Mouse (Mus musculus): ENCODE measurements around the gene Muc13. TPM values are rescaled to one million over a fixed set of nuclear protein-coding genes. Genes with fewer than 3 reads are reported as not detected.

Gene Muc13
- polyA plus RNA-seq, 1 experiment from 2014 or later, result 0.24 TPM

GRCm38 (mm10) chr16:33786657-33787390 lies 7.0 kb upstream of the Muc13 start:
- H3K27ac ChIP-seq (ENCODE audit: poor library complexity, severe bottlenecking), result 0 out of 2 replicates have a peak overlapping the region, but pooled peaks have one; percentile 13
- ATAC-seq (ENCODE audit: insufficient number of reproducible peaks, low FRiP score), result no peak

DNA sequence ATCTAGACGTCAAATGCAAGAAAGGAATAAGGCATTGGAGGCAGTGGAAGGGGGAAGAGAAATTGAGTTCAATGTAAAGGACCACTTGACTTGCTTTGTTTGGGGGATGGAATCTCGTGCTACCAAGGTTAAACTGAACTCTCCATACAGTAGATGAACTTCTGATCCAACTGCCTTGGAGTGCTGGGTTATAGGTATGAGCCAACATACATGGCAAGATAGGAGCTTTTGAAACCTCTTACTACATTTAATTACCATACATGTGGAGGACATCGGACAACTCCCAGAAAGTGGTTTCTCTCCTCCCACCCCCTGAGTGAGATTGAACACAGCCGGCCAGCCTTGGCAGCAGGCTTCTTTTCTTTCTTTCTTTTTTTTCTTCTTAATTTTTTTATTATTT lies 1.3 kb downstream of the Muc13 start:
- H3K4me1 ChIP-seq (replicated peaks), result no peaks in the 10 kb centered on the region
- H3K4me3 ChIP-seq, result no peak overlapping the region
- no peak overlapping the region for H3K4me2 ChIP-seq
- H3K9me3 ChIP-seq (replicated peaks), result no peaks in the 10 kb centered on the region
- ATAC-seq (ENCODE audit: insufficient number of reproducible peaks, low FRiP score), result no peak
- H3K27ac ChIP-seq (ENCODE audit: poor library complexity, severe bottlenecking), result no peak overlapping the region
- H3K36me3 ChIP-seq, result no peaks in the 10 kb centered on the region
- H3K9ac ChIP-seq, result no peak overlapping the region
- H3K27me3 ChIP-seq (replicated peaks), result no peaks in the 10 kb centered on the region
- WGBS, result 70% methylated on average over 4 of the region's 4 CpGs

More at GRCm38 (mm10) chr16:33786657-33787390, 7.0 kb upstream of the Muc13 start:
- no peak overlapping the region for H3K4me2 ChIP-seq
- no peak overlapping the region for H3K9ac ChIP-seq
- WGBS, result 68% methylated on average over 7 of the region's 7 CpGs
- H3K27me3 ChIP-seq (replicated peaks), result no peaks in the 10 kb centered on the region
- no peaks in the 10 kb centered on the region for H3K9me3 ChIP-seq (replicated peaks)
- H3K4me3 ChIP-seq, result no peak overlapping the region
- H3K4me1 ChIP-seq (replicated peaks), result peaks cover 15% of the 10 kb centered on the region
- H3K36me3 ChIP-seq, result no peaks in the 10 kb centered on the region

DNA sequence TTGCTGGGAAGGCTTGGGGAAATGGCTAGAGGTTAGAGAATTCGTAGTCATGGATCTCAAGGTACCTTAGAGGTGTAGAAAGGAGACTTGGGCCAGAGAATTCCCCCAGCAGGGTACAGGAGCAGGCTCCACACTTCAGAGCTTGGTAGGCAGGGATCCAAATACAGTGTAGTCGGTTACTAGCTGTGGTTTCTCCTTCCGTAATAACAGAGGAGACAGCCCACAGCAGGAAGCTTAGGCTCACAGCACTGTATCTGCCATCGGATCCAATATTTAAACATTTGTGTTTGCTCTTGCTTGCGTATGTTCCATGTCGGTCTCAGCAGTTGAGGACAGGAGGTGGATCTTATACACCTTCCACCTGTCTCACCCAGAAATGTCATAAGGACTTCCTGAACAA lies 2.0 kb downstream of the Muc13 start:
- Histone ChIP-seq H3K36me3 (no peaks in the 10 kb centered on the region), H3K27ac (ENCODE audit: poor library complexity, severe bottlenecking) (no peak overlapping the region), H3K9me3 (replicated peaks) (no peaks in the 10 kb centered on the region), H3K4me3 (no peak overlapping the region), H3K27me3 (replicated peaks) (no peaks in the 10 kb centered on the region), H3K9ac (no peak overlapping the region), H3K4me2 (no peak overlapping the region), H3K4me1 (replicated peaks) (no peaks in the 10 kb centered on the region)
- no peak for ATAC-seq (ENCODE audit: insufficient number of reproducible peaks, low FRiP score)
- 85% methylated on average over 6 of the region's 6 CpGs for whole genome bisulfite sequencing

DNA sequence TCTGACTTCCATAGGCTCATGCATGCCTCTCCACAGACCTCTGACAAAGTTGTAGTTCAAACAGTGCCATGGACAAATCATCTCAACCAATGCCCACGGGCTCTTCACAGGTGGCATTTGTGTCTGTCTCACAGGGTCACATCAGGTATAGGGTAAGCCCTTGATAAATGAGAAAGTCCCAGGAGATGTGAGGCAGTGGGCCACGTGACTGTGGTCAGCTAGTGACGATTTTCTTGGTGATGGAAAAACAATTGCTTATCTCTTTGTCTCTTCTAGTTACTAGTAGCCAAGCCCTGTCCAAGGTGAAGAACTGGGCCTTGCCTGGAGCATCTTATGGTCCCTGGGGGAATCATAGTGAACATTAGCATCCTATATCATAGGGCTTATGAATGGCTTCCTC lies 2.9 kb downstream of the Muc13 start:
- Histone ChIP-seq H3K4me2 (no peak overlapping the region), H3K27ac (ENCODE audit: poor library complexity, severe bottlenecking) (no peak overlapping the region), H3K27me3 (replicated peaks) (no peaks in the 10 kb centered on the region), H3K4me3 (no peak overlapping the region), H3K9me3 (replicated peaks) (no peaks in the 10 kb centered on the region), H3K36me3 (no peaks in the 10 kb centered on the region), H3K4me1 (replicated peaks) (no peaks in the 10 kb centered on the region), H3K9ac (no peak overlapping the region)
- WGBS, result 70% methylated on average over 3 of the region's 3 CpGs
- ATAC-seq (ENCODE audit: insufficient number of reproducible peaks, low FRiP score), result no peak

GRCm38 (mm10) chr16:33797860-33798259 lies 4.0 kb downstream of the Muc13 start:
- no peak for ATAC-seq (ENCODE audit: insufficient number of reproducible peaks, low FRiP score)
- Histone ChIP-seq H3K36me3 (no peaks in the 10 kb centered on the region), H3K9ac (no peak overlapping the region), H3K9me3 (replicated peaks) (no peaks in the 10 kb centered on the region), H3K27ac (ENCODE audit: poor library complexity, severe bottlenecking) (no peak overlapping the region), H3K4me1 (replicated peaks) (no peaks in the 10 kb centered on the region), H3K4me2 (no peak overlapping the region), H3K4me3 (no peak overlapping the region), H3K27me3 (replicated peaks) (no peaks in the 10 kb centered on the region)
- 43% methylated on average over 5 of the region's 5 CpGs for WGBS

DNA sequence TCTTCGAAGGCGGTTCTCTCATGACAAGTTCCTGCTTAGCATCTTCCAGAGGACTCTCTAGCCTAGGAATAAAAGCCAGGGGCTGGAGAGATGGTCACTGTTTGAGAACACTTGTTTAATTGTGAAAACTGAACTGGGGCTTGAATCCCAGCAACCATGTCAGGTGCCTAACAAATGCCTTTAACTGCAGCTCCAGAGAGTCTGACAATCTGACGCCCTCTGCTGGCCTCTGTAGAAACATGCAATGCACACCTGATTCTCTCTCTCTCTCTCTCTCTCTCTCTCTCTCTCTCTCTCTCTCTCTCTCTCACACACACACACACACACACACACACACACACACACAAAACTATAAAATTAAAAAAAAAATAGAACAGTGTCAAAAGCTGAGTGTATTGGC lies 16.2 kb downstream of the Muc13 start:
- 66% methylated on average over 3 of the region's 3 CpGs for WGBS
- ATAC-seq (ENCODE audit: insufficient number of reproducible peaks, low FRiP score), result no peak
- H3K36me3 ChIP-seq, result no peaks in the 10 kb centered on the region

GRCm38 (mm10) chr16:33818413-33819165 lies 24.8 kb downstream of the Muc13 start:
- Histone ChIP-seq H3K36me3 (no peaks in the 10 kb centered on the region), H3K4me1 (replicated peaks) (no peaks in the 10 kb centered on the region), H3K4me3 (no peak overlapping the region), H3K9ac (no peak overlapping the region), H3K4me2 (no peak overlapping the region), H3K9me3 (replicated peaks) (no peaks in the 10 kb centered on the region), H3K27me3 (replicated peaks) (peaks cover 6% of the 10 kb centered on the region), H3K27ac (ENCODE audit: poor library complexity, severe bottlenecking) (no peak overlapping the region)
- WGBS, result 72% methylated on average over 7 of the region's 7 CpGs
- no peak for ATAC-seq (ENCODE audit: insufficient number of reproducible peaks, low FRiP score)

More for the DNA sequence above, 16.2 kb downstream of the Muc13 start:
- H3K4me1 ChIP-seq (replicated peaks), result no peaks in the 10 kb centered on the region
- H3K4me2 ChIP-seq, result no peak overlapping the region
- no peak overlapping the region for H3K27ac ChIP-seq (ENCODE audit: poor library complexity, severe bottlenecking)
- H3K9me3 ChIP-seq (replicated peaks), result peaks cover 8% of the 10 kb centered on the region; the same call in 1 of the 2 replicates
- H3K27me3 ChIP-seq (replicated peaks), result no peaks in the 10 kb centered on the region
- H3K4me3 ChIP-seq, result no peak overlapping the region
- H3K9ac ChIP-seq, result no peak overlapping the region

DNA sequence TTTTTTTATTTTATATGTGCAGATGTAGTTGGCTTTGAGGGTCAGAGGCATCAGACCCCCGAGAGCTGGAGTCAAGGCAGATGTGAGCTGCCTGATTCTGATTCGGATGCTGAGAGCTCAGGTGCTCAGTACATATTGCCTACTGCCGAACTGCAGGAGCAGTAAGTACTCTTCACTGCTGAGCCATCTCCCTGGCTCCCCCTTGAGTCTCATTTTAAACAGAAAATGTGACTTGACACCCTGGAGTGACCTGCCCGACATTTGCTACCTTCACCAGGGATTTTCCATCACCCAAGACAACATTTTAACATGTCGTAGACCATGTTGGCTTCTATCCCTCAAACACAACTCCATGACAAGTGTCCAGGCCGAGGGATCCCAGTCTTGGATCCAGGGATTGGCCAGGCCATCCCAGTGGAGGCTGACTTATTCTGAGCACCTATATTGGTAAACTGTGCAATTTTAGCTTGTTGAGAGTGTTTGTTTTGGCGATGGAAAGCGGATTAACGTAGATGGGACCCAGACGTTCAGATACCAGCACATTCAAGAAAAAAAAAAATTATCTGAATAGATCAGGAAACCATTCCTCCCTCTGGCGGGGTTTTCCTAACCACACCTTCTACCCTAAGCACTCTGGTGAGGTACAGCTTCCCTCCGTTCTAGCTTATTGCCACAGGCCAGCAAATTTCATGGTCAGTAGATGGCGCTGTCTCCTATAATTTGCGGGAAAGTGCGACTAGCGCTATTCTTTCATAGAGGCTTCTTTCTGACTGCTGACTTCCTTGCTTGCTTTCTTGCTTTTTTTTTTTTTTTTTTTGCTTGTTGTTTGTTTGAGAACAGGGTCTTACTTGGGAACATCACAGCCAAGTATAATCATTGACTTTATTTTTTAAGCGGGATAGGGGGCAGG lies 26.7 kb downstream of the Muc13 start:
- Histone ChIP-seq H3K27ac (ENCODE audit: poor library complexity, severe bottlenecking) (no peak overlapping the region), H3K9me3 (replicated peaks) (no peaks in the 10 kb centered on the region), H3K4me3 (no peak overlapping the region), H3K4me2 (no peak overlapping the region), H3K9ac (no peak overlapping the region), H3K36me3 (no peaks in the 10 kb centered on the region), H3K4me1 (replicated peaks) (no peaks in the 10 kb centered on the region), H3K27me3 (replicated peaks) (peaks cover 6% of the 10 kb centered on the region)
- 17% methylated on average over 17 of the region's 17 CpGs for WGBS
- no peak for ATAC-seq (ENCODE audit: insufficient number of reproducible peaks, low FRiP score)

- no peaks in the 10 kb centered on the region; the same call in none of the 2 replicates for H3K27me3 ChIP-seq (replicated peaks)
- no peak overlapping the region for H3K9ac ChIP-seq
- ATAC-seq (ENCODE audit: insufficient number of reproducible peaks, low FRiP score), result no peak
- WGBS, result 77% methylated on average over 6 of the region's 6 CpGs
- H3K4me1 ChIP-seq (replicated peaks), result peaks cover 5% of the 10 kb centered on the region; the same call in 1 of the 2 replicates
- no peaks in the 10 kb centered on the region for H3K9me3 ChIP-seq (replicated peaks)
- no peak overlapping the region for H3K4me2 ChIP-seq
- no peak overlapping the region for H3K27ac ChIP-seq (ENCODE audit: poor library complexity, severe bottlenecking)
- no peaks in the 10 kb centered on the region for H3K36me3 ChIP-seq
- H3K4me3 ChIP-seq, result no peak overlapping the region
These were observed 30.8 kb downstream of the Muc13 start for GRCm38 (mm10) chr16:33824603-33825002.

- Histone ChIP-seq H3K9ac (no peak overlapping the region), H3K9me3 (replicated peaks) (no peaks in the 10 kb centered on the region), H3K4me2 (no peak overlapping the region), H3K4me1 (replicated peaks) (peaks cover 20% of the 10 kb centered on the region), H3K4me3 (no peak overlapping the region), H3K27me3 (replicated peaks) (no peaks in the 10 kb centered on the region), H3K36me3 (no peaks in the 10 kb centered on the region), H3K27ac (ENCODE audit: poor library complexity, severe bottlenecking) (no peak overlapping the region)
- 85% methylated on average over 7 of the region's 7 CpGs for WGBS
- ATAC-seq (ENCODE audit: insufficient number of reproducible peaks, low FRiP score), result no peak
These were observed 34.7 kb downstream of the Muc13 start for GRCm38 (mm10) chr16:33828496-33828895.
